Mouse (Mus musculus) neutrophil, adult 59 days (primary cell): Measurements from ENCODE around the gene Slc6a17. TPM values are rescaled to one million over a fixed set of nuclear protein-coding genes. Genes with fewer than 3 reads are reported as not detected.

Experiments used
- total RNA-seq, 2 experiments: library from RNA; stranded (reverse); gene quantifications; 1 replicate in 1 of 2; 2 replicates in 1 of 2; pipeline ENCODE4 v1.2.4; 2023

Slc6a17 gene
- total RNA-seq, result not detected

DNA sequence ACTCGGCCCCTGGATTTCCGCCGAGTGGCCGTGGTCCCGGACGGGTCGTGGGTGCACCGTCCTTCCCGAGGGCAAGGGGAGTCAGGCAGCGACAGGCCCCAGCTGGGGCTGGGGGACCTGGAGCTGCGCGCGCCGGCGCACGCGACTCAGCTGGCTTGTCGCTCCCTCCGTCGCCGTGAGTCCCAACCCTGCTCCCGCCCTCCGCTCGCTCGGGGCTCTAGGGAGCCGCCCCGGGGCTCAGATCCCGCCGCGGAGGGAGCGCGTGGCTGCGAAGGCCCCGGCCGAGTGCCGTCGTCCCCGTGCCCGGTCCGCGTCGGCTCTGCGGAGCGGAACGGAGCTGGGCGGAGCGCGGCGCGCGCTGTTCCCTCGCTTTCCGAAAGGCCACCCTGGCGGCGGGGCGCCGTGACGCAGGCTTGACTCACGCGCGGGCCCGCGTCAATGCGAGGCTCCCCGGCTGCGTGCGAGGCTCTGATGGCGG lies at the start of gene Slc6a17:
TSS of gene Slc6a17 (minus strand) at position 388 of the 478 bp plus-strand sequence.

DNA sequence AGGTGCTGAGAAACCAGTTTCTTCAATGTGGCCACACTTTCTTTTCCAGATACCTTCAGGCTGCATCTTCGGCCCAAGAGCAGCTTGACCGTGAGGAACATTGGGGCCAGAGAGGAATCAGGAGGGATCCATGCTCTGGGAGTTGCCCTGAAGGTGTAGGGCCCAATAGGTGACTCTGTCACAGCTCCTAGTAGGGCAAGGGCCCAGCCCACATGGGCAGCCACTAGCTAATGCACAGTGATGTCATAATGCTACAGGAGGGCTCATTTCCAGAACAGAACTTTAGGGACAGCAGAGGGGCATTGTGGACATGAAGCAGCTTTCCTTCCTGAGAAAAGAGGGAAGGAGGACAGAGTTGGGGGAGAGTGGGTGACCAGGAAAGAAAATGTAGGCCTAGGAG lies 37.0 kb upstream of the Slc6a17 start, which contains the start of gene Ubl4b:
TSS of gene Ubl4b (minus strand) at position 232 of the 400 bp plus-strand sequence.

DNA sequence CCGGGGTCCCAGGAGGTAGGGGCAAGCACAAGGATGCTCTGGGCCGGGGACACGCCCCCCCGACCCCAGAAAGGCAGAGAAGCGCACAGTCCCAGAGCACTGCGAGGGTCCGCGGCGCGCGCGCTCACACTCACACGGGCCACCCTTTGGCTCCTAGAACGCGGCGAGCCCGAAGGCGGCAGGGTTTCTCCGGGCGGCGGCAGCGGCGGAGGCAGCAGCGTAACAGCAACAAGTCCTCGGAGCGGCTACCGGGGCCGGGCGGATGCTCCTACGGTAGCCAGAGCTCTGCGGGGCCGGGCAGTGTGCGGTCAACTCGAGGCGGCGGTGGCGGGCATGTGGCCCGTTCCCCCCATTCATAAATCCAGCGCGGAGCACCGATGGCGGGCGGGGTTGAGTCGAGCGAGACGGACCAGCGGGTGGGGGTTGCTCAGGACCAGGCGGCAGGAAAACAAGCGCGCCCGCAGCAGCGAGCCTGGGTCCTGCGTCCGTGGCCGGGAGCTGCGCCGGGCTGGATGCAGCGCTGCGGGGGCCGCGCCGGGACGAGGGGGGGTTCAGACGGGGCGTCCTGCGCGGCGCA lies 58.5 kb downstream of the Slc6a17 start, which contains the start of gene Kcnc4:
TSS of gene Kcnc4 (minus strand) at position 357 of the 577 bp plus-strand sequence.

Other genes with a start within 250 kb of the Slc6a17 start
- 10 to 100 TPM; 49.2 to 53.9 TPM for gene Lamtor5, start 239.2 kb downstream of the Slc6a17 start, total RNA-seq
- under 1 TPM in 1 of 2 experiments, not detected in 1; 0.15 TPM for gene Slc16a4, start 226.8 kb downstream of the Slc6a17 start, total RNA-seq
- 10 to 100 TPM; 33.7 to 33.9 TPM for gene Rbm15, start 184.3 kb downstream of the Slc6a17 start, total RNA-seq
- not detected for gene Kcnc4, start 58.5 kb downstream of the Slc6a17 start, total RNA-seq
- gene Ubl4b, start 37.1 kb upstream of the Slc6a17 start, total RNA-seq, result not detected
- gene Alx3, start 77.0 kb upstream of the Slc6a17 start, total RNA-seq, result not detected
- not detected for gene Gm10961, start 113.3 kb upstream of the Slc6a17 start, total RNA-seq
- gene Strip1, start 113.7 kb upstream of the Slc6a17 start, total RNA-seq, result 10 to 100 TPM; 41.5 to 42.1 TPM
- gene Ahcyl1, start 178.5 kb upstream of the Slc6a17 start, total RNA-seq, result 10 to 100 TPM; 37.3 to 44.8 TPM
- gene Csf1, start 242.5 kb upstream of the Slc6a17 start, total RNA-seq, result 10 to 100 TPM; 34.4 to 38.2 TPM